Mouse (Mus musculus): ENCODE data around the gene Ankrd37.

The Ankrd37 gene

DNA sequence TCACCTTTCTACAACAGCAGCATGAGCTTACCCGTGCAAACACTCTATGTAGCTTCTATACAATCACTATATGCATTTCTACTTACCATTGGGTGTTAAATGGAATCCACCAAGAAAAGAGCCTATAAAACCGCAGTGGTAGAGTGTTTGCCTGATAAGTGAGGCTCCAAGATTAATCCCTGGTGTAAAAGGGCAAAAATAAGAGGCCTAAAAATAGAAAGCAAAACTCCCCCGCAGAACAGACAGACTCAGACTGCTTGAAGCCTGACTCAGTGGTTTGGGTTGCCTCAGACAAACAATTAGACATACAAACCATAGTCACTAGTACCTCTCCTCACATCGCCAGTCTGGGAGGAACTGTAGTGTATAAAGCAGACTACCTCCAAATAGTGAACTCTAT is at the start of gene Ankrd37:
Gene Ankrd37, minus strand, starts transcription at position 112 of the 400 bp plus-strand sequence.
- DNase-seq (ENCODE audit: low read depth) = no peak

DNA sequence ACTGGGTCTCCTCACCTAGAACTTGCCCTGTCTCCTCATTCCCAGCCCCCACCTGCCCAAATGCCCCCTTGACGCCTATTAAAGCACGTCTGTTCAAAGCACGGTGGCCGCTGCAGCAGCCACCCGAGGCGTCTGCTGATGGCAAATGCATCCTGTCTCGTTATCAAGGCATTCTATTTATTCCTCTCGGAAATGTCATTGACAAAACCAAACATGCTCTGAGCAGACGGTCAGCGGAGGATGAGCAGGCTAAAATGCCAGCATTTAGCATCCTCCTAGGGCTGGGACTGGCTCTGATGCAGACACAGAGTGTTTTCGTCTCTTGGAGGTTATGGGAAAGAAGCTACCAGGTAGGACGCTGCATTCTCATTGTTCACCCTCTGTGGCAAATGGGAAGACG is 34.8 kb upstream of the Ankrd37 start:
- DNase-seq (ENCODE audit: low read depth) = no peak

DNA sequence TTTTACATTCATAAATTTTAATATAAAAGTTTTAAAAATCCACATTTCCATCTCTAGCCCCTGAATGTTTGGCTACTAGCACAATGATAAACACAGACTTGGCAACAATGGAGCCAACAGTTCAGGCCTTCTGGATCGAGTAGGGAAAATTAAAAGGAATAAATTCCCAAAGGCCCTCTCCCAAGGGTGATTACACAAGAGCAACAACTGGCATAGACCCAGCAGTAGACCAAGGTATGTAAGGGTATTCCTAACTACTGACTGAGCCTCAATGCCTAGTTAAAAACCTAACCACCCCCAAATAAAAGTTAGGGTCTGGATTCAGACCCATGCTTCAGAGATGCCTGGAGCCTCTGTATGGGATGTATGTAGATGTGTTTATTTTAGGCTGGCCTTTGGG is 34.2 kb upstream of the Ankrd37 start:
- DNase-seq (ENCODE audit: low read depth) = no peak

DNA sequence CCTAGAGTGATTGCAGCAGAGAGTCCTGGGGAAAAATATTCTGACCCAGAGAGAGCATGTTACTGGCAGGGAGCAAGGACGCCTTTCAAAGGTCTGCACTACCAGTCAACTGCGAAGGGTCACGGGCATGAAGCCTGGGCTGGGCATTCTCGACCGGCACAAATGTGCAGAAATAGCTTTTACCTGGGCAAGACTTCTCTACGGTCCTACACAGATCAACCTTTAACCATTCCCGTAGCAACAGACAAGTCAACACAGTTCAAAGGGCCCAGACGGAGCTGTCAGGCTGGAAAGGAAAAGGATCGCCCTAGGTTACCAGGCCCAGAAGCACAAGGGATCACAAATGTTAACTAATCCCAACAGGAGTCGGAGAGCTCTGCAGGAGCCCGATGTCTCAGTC is 30.7 kb upstream of the Ankrd37 start:
- DNase-seq (ENCODE audit: low read depth) = no peak

DNA sequence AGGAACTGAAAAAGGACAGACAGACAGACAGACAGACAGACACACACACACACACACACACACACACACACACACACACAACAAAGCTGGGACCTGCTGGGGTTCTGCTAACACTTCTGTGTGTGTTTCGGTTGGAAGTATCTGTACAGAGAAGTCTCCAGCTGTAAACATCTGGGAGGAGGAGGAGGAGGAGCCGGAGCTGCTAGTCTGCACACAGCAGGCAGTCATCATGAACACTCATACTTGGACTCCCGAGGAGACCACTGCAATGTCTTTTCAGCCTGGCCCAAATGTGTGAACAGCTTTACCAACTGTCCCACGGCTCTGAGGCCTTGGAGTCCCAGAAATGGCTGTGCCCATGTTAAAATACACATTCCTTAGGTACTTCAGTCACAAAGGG is 18.9 kb upstream of the Ankrd37 start:
- no peak for DNase-seq (ENCODE audit: low read depth)

DNA sequence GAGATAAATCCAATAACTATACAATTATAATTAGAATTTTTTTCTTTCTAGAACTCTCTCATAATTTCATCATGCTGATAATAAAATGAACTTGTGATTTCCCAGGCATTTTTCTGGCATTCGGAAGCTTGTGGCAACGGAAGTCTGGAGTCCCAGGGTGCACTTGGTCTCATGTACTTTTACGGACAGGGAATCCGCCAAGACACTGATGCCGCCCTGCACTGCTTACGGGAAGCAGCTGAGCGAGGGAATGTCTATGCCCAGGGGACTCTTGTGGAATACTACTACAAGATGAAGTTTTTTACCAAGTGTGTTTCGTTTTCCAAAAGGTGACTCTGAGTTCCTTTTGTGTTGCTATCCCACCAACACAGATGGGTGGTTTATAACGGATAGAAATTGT is 17.3 kb upstream of the Ankrd37 start:
- DNase-seq (ENCODE audit: low read depth) = no peak

DNA sequence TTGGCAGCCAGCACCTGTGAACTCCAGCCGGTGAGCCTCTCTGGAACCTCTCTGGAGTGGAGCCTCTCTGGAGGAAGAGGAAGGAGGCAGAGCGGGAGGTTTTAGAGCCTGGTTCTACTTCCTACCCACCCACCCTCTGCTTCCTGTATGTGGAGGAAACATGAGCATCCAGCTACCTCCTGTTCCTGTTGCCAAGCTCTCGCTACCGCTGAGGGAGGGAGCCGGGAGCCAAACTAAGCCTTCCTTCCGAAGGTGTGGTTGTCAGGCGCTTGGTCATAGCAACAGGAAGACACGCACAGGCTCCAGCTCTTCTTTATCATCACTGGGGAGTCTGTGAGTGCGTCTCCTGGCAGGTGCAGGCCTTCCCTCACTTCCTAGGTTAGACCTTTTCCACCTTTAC is 16.7 kb upstream of the Ankrd37 start:
- no peak for DNase-seq (ENCODE audit: low read depth)

DNA sequence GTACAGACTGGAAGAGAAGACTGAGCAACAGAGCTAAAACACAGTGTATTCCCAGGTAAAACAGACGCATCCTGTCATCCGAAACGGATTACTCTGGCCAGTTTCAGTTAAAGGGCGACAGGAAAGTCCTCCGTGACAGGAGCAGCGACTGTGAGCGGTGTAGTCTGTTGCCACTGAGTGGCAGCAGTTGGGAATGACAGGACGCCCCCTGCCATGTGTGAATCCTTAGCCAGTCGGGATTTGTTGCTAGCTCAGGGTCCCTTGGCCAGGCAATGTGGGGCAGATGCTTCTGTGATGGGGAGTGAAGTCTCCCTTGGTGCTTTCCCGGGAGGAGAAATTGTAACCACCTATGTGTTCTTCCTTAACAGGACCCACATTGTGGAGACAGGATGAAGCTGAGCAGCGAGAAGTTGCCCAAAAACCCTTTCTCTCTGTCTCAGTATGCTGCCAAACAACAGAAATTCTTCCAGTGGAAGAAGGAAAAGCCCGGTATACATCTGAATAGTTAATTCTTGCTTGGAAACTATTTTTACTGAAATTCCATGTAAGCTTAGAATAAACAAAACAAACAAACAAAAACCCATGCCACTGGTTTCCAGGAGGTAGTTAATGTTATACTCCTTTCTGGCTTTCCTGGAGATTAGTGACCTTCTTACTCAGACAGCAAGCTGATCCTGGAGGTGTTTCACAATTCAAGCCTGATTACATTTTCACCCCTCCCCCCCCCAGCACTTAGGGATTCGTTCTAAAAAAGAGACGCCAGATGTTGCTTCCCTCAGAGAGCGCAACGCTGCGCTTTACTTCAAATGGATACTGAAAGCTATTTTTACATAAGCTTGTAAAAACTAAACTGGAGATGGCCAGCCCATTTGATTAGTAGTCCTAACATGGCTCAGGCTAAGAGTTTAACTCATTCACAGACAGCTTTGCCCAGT is 5.5 kb upstream of the Ankrd37 start:
- no peak for DNase-seq (ENCODE audit: low read depth)

DNA sequence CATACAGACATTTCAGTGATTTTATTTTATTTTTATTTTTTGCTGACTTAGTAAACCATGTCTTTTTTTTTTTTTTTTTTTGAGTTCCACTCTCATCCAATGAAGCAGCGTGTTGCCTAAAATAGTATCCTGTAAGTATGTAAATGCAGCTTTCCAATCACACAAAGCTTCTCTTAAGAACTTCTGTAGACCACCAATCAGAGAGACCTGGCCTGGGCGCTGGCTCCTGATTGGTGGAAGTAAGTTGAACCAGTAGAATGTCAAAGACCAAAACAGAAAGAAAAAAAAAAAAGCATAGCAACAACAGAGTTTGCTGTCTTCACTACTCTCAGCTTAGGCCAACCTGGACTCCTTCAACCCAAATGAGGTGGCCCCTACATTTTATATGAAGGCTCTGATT is 4.8 kb upstream of the Ankrd37 start:
- no peak for DNase-seq (ENCODE audit: low read depth)

DNA sequence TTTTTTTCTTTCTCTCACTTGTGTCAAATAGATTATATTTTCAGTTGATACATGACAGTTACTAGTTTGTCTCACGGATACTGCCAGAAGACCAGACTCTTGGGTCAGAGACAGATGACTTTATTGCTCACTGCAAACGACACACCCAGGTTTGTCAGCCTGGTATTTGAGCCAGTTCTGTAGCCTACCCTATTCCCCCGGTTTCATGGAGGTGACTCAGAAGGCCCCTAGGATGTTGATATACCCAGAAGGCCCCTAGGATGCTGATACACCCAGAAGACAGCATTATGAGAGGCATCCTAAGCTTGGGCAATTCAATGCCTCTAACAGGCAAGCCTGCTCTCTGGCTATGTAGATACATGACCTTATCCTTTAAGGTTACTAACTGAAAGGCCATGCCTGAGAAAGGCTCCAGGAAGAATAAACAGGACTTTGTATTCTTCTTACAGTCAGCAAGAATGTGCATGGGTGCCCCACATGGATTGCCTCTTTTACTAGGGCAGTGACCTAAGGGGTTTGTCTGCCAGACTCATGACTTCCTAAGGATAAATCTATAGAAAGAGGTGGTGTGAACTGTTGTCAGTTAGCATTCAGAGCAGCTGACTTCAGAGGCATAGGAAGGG is 1.7 kb upstream of the Ankrd37 start:
- no peak for DNase-seq (ENCODE audit: low read depth)

DNA sequence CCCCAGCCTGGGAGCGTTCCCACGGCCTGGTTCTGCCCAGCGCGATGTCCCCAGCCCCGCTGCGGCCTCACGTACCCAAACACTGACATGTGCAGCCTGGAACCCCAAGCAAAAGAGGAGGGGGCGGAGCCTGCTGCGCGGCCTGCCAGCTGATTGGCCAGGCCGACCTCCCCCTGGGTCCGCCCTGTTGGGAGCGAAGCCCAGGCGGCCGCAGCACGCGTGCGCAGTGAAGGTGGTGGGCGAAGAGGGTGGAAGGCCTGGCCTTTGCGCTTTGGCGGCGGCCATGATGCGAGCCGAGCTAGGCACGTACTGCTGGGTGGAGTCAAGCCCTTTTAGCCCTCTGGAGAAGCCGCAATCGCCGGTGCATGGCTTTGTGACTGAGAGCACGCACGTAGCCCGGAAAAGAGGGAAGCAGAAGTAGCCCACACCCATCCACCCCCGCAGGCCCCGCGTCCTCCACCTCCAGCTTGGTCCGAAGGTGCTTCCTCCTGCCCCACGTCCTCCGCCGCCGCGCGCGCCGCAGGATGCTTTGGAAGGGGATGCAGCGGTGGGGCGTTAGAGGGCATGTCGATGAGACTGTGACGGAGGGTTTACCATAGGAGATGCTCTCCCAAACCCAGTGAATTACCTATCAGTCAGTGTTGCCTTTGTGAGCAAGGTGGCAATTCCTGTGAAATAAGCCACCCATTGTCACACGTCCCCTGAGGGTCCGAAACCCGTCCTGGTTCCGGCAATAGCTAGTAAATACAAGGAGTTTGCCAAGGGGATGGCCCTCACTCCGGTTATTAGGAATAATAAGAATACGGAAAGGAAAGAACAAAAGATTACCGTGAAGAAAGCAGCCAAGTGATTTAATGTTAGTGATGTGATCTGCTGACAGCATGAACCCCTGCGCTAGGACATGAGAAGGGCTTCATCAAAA is 5.5 kb downstream of the Ankrd37 start:
- peak; percentile 99 for DNase-seq (ENCODE audit: low read depth)

DNA sequence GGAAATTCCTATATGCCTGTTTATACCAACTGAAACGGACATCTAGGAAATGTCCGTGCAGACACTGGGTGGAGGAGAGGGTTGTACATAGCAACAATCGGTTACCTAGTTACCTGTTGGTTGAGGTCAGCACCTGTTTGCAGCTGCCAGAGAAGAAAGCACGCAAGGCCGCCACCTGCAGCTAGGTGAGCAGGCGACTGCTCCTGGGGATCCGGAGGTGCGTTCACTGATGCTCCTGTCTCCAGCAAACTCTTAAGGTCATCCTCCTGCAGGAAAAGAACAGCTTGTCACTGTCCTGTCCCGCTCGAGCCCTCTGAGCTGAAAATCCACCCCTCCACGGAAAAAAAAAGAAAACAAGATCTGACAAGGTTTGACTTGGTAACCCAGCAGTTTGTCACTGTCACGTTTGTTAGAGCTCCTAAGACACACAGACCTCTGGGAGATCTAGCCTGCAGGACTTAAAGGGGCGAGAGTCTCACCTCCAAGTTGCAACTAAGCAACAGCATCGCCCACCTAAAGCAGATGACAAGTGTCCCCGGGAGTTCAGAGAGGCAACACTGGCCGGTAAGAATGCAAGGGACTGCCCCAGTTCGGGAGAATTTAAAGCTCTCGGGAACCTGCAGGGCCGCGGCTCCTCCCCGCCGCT is 6.2 kb downstream of the Ankrd37 start, which contains the start of gene Lrp2bp:
Gene Lrp2bp, plus strand, starts transcription at position 166 of the 646 bp plus-strand sequence.
- DNase-seq (ENCODE audit: low read depth) = no peak

DNA sequence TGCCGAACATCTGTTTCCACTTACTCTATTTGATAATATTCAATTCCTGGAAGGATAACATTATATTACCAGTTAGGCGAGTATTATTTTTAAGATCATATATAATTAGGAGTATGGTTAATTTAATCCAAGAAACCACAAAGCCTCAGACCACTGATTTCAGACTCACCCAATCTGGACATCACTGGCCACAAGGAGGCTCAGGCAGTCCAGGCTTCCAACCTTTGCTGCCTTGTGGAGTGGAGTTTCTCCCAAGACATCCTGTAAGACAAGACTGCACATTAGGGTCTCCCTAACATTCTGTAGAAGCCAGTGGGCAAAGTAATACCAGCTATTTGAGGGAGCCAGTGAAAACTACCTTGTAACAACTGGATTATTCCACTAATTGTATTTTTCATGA is 7.3 kb downstream of the Ankrd37 start:
- DNase-seq (ENCODE audit: low read depth) = peak; percentile 28

DNA sequence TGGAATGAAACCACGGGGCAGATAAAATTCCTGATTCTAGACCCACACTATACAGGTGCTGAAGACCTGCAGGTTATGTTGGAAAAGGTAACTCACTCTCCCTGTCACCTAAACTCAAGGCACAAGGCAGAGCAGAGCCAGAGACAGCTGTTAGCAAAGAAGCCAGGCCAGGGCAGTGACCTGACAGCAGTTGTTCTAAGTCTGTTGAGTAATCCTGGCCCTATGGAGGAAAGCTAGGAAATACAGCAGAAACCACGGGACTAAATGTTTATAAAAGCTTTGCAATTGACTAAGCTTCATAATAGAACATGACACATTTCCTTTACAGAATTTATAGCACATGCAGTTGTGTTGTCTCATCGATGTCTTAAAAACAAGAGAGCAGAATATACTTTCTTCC is 9.9 kb downstream of the Ankrd37 start:
- peak; percentile 49 for DNase-seq (ENCODE audit: low read depth)

DNA sequence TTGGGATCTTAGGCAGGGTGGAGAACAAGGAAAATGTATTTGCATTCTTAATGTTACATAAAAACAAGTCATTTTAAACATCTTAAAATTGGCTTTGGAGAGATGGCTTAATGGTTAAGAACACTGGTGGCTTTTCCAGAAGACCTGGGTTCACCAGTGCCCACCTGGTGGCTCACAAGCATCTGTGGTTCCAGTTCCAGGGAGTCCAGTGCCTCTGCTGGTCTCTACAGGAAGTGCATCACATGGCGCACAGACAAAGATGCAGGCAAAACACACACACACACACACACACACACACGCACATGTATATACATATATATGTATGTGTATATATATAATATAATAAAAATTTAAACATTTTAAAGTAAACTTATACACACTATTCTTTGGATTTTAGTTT is 11.4 kb downstream of the Ankrd37 start:
- DNase-seq (ENCODE audit: low read depth) = peak; percentile 33

DNA sequence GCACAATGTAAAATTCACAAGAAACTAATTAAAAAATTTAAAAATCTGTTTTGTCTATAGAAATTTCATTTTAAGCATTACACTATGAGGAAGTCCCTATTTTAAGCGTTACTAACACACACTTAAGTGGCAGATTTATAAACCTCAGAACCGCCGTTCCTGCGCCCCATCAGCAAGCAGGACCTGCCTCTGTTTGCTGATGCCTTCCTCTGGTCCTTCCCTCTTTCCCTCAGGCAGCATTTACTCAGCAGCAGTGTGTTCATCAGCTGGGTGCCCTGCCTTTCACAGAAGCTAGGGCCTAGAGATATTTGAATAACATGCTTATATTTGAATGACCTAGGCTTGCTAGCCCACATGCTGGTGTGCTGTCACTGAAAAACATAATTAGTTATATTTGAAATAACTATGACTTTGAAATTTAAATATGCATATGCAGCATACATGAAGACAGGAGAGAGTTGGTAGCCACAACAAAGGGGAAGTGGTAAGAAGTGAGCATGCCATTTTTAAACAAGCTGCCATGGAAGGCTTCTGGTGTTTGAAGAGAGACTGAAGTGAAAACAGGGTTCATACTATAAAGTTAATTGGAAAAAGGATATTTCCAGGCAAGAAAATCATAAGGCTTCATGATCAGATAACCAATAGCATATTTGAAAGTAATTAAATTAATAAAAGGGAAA is 14.7 kb downstream of the Ankrd37 start:
- peak; percentile 41 for DNase-seq (ENCODE audit: low read depth)

DNA sequence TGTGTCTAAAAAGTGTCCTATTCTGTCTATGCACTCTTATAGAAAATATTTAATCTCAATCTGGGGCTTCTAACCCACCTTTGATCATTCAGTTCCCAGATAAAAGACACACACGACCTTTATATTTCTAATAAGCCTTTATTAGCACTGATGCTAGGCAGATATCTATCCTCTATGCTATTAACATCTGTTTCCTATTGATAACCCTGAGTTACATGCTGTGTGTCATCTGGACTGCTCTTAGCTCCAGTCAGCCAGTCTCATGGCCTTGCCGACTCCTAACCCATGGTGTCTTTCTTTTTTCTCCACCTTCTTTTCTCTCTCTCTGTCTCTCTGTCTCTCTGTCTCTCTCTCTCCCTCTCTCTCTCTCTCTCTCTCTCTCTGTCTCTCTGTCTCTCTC is 17.3 kb downstream of the Ankrd37 start:
- no peak for DNase-seq (ENCODE audit: low read depth)

DNA sequence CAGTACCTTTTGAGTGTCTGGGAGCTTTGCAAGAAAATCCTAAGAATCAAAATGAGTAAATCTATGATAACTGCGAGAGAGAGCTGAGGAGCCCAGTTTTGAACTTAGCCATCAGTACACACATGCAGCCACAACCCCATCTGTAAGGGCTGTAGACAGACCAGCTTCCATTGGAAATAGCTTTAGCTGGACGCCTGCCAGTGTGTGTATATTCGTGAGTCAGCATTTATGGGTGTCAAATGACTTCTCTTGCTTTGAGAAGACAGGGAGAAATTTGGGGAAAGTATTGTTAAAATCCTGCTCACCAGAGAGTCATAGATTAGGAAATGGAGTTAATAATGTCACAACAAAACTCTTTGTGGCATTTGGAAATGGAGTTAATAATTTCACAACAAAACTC is 18.8 kb downstream of the Ankrd37 start:
- peak; percentile 55 for DNase-seq (ENCODE audit: low read depth)

DNA sequence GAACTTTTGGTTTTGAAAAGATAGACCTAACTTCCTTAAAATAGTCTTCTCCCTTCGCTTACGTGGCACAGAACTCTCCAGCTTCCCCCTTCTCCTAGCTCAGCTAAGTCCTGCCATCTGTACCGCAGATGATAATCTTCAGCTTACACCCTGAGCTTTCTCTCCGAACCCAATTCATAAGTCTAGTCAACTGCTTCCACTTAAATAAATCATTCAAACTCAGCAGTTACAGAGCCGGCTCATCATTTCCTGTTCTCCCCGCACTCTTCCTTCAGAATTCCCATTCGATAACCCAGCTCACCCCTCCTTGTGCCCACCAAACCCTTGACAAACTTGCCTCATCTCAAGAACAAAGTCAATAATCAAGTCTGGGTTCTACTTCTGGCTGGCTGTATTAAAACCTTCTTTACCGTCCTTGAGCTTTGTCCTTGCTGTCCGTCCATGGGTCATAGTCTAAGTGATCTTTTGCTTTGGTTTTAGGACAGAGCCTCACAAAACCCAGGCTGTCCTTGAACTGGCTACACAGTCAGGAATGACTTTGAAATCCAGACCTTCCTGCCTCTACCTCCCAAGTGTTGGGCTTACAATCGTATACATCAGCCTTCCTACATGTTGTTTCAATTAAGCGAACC is 29.6 kb downstream of the Ankrd37 start:
- peak; percentile 16 for DNase-seq (ENCODE audit: low read depth)

DNA sequence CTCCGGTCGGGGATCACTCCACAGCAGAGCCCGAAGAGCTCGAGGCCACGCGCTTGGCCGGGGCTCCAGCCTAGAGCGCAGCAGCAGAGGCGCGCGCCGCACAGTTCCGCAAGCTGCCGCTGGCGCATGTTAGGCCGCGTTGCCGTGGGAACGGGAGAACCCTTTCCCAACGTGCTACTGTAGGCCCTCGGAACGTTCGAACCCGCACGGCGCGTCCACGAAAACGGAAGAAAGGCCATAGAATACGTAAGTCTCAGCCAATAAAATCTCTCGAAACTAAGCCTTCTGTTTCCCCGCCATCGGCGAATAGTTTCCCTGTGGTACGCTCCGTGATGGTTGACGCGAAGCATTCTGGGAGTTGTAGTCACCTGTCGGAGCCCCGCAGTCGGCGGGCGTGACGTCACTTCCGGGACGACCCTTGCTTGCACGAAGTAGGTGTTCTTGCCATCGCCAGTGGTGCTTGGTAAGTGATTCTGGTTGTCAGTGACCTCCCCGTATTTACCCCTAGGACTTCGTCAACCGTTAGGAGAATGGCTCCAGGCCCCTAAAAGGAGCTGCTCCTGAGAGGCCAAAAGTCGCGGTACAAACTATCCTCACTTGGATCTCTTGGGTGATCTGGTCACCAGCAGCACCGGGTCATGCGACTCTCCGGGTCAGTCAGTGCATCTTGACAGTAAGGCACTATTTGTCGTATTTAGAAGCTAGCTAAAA is 30.2 kb downstream of the Ankrd37 start, which contains the start of the genes 1700029J07Rik and Ufsp2:
Gene 1700029J07Rik, minus strand, starts transcription at position 127 of the 711 bp plus-strand sequence.
Gene Ufsp2, plus strand, starts transcription at position 403 of the 711 bp plus-strand sequence.
- peak; percentile 99 for DNase-seq (ENCODE audit: low read depth)

Data from 416B (cell line).